Mouse (Mus musculus) hindbrain, embryonic 16.5 days (tissue): ENCODE measurements around the gene Kmt5c. TPM values are rescaled to one million over a fixed set of nuclear protein-coding genes. Genes with fewer than 3 reads are reported as not detected.

Experiments used
- ATAC-seq: fragments of 200-750 bp; cut with Nextera tagmentation; 2 replicates; pipeline ENCODE4 v1.8.0; 2017; ENCODE audit warnings: moderate TSS enrichment, moderate library complexity
- H3K27ac ChIP-seq: fragments of 300-500 bp; sonication (generic); 2 replicates; pipeline ENCODE4 v1.5.1; 2014; ENCODE audit warnings: low read depth, mild to moderate bottlenecking, control low read depth, low read length, moderate library complexity
- H3K27me3 ChIP-seq: fragments of 300-500 bp; sonication (generic); replicated peaks from 2 replicates; pipeline ENCODE4 v1.6.1; 2014; ENCODE audit warnings: low read length; ENCODE audit not compliant: control insufficient read depth, insufficient read depth
- H3K36me3 ChIP-seq: fragments of 300-500 bp; sonication (generic); 2 replicates; pipeline ENCODE4 v1.6.1; 2014; ENCODE audit warnings: mild to moderate bottlenecking, low read length, moderate library complexity, mixed read lengths; ENCODE audit not compliant: control insufficient read depth, insufficient read depth
- H3K4me1 ChIP-seq: fragments of 300-500 bp; sonication (generic); 2 replicates; pipeline ENCODE4 v1.6.1; 2014; ENCODE audit warnings: low read depth, low read length; ENCODE audit not compliant: control insufficient read depth, insufficient read depth
- H3K4me2 ChIP-seq: fragments of 300-500 bp; sonication (generic); 2 replicates; pipeline ENCODE4 v1.6.1; 2014; ENCODE audit warnings: mild to moderate bottlenecking, low read length, control low read depth, moderate library complexity
- H3K4me3 ChIP-seq: fragments of 300-500 bp; sonication (generic); 2 replicates; pipeline ENCODE4 v1.5.1; 2014; ENCODE audit warnings: mild to moderate bottlenecking, low read length, control low read depth, moderate library complexity
- H3K9ac ChIP-seq: fragments of 300-500 bp; sonication (generic); 2 replicates; pipeline ENCODE4 v1.6.1; 2014; ENCODE audit warnings: low read depth, mild to moderate bottlenecking, control low read depth, low read length, moderate library complexity
- H3K9me3 ChIP-seq: fragments of 300-500 bp; sonication (generic); 2 replicates; pipeline ENCODE4 v1.6.1; 2014; ENCODE audit warnings: mild to moderate bottlenecking, low read length, moderate library complexity; ENCODE audit not compliant: control insufficient read depth
- WGBS: fragments of 180-500 bp; shearing (Covaris S2); extraction: QIAGEN DNeasy Blood & Tissue Kit; methylation state at CpG from one replicate; pipeline ENCODE4 v1.1.7; 2014; 5-methylcytosine and 5-hydroxymethylcytosine counted together
- polyA plus RNA-seq: library from polyadenylated mRNA; unstranded; fragments of >200 nt; fragmentation: Nextera tagmentation; extraction: Ambion mirVana; gene quantifications from 2 replicates; pipeline ENCODE4 v1.2.1, GENCODE M21; 2015

Gene Kmt5c
- 47.4 and 57.4 TPM in 2 replicates for polyA plus RNA-seq

DNA sequence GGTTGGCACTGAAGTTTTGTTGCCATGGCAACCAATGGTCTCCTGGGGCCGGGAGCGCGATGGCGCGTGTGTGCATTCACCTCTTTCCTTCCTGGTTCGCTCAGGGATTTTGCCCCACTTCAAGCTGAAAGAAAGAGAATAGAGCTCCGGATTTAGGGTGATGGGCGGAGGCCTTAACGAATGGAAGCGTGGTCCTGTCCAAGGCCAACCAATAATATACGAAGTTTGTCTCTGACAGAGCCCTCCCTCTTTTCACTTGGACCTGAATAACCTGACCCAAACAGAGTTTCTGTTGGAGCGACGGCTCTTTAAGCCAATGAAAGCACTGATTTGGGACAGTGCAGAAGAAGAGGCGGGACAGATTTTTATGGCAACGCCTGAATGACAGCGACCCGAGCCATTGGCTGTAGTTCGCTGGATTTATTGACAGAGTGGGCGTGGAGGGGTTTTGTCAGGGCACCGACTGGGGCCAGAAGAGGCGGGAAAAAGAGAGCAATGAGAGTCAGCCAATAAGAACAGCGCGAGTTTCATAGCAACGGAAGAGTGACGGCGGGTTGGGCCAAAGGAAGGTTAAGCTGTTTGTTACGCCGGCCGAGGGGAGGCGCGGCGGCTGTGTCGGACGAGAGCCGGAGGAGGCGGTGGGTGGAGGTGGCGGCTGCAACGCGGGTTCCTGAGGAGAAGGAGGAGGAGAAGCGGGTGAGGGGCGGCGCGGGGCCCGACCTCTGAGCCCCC, at the start of gene Kmt5c:
Gene Kmt5c, plus strand, starts transcription at position 572 of the 732 bp plus-strand sequence.
- H3K27me3 ChIP-seq = no peaks in the 10 kb centered on the region
- peak; percentile 98 for ATAC-seq

DNA sequence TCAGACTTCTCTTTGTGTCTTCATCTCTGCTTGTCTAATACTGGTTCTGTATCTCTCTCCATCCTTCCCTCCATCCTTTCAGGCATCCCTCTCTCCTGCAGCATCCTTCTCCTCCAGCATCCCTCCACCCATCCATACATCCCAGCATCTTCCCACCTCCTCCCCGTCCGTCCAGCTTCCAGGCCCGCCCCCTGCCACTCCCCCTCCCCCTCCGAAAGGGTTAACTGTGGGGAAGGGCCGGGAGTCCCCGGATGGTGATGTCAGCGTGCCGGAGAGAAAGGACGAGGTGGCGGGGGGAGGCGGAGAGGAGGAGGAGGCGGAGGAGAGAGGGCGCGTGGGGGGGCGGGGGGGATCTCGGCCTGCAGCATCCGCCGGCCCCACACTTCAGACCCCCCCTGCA, 49.5 kb upstream of the Kmt5c start, which contains the start of gene Brsk1:
Gene Brsk1, plus strand, starts transcription at position 218 of the 400 bp plus-strand sequence.
- H3K4me3 ChIP-seq = peak within 1 kb of the TSS; percentile 97
- peak within 1 kb of the TSS; percentile 95 for H3K27ac ChIP-seq
- no peaks in the 10 kb centered on the region for H3K9me3 ChIP-seq
- H3K4me1 ChIP-seq = peaks cover 11% of the 10 kb centered on the region
- 2% methylated on average over 14 of the region's 18 CpGs for WGBS
- H3K4me2 ChIP-seq = peak within 1 kb of the TSS; percentile 87
- peaks cover 21% of the 10 kb centered on the region for H3K36me3 ChIP-seq
- no peaks in the 10 kb centered on the region for H3K27me3 ChIP-seq
- peak; percentile 90 for ATAC-seq
- peak within 1 kb of the TSS; percentile 100 for H3K9ac ChIP-seq

More for the DNA sequence above, at the start of gene Kmt5c:
- H3K4me2 ChIP-seq = peak within 1 kb of the TSS; percentile 85
- peak within 1 kb of the TSS; percentile 75 for H3K4me3 ChIP-seq
- peaks cover 25% of the 10 kb centered on the region for H3K4me1 ChIP-seq
- no peaks in the 10 kb centered on the region for H3K9me3 ChIP-seq
- H3K36me3 ChIP-seq = no peaks in the 10 kb centered on the region
- 0% methylated on average over 30 of the region's 44 CpGs for WGBS
- H3K9ac ChIP-seq = peak within 1 kb of the TSS; percentile 91
- peak within 1 kb of the TSS; percentile 95 for H3K27ac ChIP-seq

DNA sequence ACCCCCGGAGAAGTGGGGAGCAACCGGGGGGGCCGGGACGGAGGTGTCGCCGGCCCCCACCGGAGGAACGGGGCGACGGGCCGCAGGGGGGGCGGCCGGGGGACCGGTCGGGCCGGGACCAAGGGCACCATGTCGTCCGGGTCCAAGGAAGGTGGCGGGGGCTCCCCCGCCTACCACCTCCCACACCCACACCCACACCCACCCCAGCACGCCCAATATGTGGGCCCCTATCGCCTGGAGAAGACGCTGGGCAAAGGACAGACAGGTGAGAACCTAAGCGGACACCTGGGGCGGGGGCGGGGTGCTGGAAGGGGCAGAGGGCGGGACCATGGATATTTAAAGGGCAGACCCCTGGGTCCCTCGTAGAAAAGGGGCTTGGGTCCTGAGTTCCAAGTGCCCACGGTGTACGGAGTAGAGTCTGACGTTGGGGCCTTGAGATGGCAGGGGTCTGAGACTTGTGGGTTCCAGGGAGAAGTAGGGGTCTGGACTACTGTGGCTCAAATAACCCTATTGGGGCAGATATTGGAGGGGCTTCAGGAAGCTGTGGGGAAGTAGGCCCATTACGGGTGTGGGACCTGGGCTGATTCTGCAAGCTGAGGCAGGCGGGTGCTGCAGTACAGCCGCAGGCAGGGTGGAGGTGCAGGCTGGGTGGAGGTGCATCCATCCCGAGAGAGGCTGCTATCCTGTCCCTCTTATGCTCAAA, 48.8 kb upstream of the Kmt5c start:
- peak overlapping the region; percentile 97 for H3K4me3 ChIP-seq
- peak overlapping the region; percentile 95 for H3K27ac ChIP-seq
- peaks cover 11% of the 10 kb centered on the region for H3K4me1 ChIP-seq
- peaks cover 24% of the 10 kb centered on the region for H3K36me3 ChIP-seq
- H3K27me3 ChIP-seq = no peaks in the 10 kb centered on the region
- ATAC-seq = peak; percentile 55
- 4% methylated on average over 24 of the region's 35 CpGs for WGBS
- no peaks in the 10 kb centered on the region for H3K9me3 ChIP-seq
- H3K9ac ChIP-seq = peak overlapping the region; percentile 100
- peak overlapping the region; percentile 87 for H3K4me2 ChIP-seq

DNA sequence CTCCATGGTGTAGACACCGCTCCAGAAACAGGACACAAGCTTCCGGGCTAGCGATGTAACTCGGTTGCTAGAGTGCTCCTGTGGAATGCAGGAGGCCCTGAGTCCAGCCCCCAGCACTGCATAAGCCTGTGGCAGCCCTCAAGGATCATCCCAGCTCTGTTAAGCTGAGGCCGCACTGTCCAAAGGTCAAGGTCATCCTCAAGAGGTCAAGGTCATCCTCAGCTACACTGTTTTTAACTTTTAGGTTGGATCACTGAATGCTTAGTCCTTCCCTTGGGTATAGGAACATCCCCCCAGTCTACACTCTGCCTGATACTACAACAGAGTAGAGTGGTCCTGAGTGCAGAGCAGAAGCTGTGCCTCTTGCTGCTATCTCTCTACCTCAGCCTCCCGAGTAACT, 46.9 kb upstream of the Kmt5c start:
- Histone ChIP-seq H3K36me3 (peaks cover 31% of the 10 kb centered on the region), H3K9me3 (no peaks in the 10 kb centered on the region), H3K27ac (no peak overlapping the region), H3K4me2 (no peak overlapping the region), H3K9ac (no peak overlapping the region), H3K4me1 (peaks cover 11% of the 10 kb centered on the region), H3K27me3 (no peaks in the 10 kb centered on the region), H3K4me3 (no peak overlapping the region)
- WGBS = 70% methylated on average over 6 of the region's 6 CpGs
- ATAC-seq = no peak

DNA sequence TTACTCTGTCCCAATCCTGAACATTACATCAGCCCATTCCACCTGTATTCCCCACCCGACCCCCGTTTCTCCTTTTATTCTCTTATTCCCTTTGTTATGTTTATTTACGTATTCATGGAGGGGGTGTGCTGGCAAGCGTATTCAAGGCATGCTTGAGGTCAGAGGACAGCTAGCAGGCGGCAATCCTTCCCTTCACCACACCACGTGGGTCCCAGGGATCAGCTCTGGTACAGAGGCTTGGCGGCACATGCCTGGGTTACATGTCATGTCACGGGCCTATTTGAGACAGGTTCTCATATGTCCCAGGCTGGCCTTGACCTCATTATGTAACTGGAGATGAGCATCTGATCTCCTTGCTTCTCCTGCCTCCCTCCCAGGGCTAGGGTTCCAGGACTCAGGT, 37.6 kb upstream of the Kmt5c start:
- H3K36me3 ChIP-seq = peaks cover 51% of the 10 kb centered on the region
- no peak for ATAC-seq
- H3K4me1 ChIP-seq = no peaks in the 10 kb centered on the region; the same call in 1 of the 2 replicates
- no peak overlapping the region for H3K9ac ChIP-seq
- no peak overlapping the region for H3K4me2 ChIP-seq
- H3K27ac ChIP-seq = no peak overlapping the region
- 26% methylated on average over 8 of the region's 8 CpGs for WGBS
- no peaks in the 10 kb centered on the region for H3K27me3 ChIP-seq
- no peak overlapping the region for H3K4me3 ChIP-seq
- H3K9me3 ChIP-seq = no peaks in the 10 kb centered on the region

DNA sequence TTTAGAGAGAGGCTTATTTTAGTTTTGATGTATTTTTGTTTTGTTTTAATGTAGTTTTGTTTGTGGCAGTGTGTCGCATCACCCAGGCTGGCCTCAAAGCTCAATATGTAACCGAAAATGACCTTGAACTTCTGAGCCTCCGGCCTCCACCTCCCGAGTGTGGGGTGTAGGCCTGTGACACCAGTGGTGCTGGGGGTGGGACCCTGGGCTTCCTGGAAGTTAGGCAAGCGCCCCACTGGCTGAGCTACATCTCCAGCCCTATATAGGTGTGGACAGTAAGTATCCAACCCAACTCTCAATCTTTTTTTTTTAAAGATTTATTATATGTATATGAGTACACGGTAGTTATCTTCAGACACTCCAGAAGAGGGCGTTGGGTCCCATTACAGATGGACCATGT, 36.7 kb upstream of the Kmt5c start:
- ATAC-seq = no peak
- Histone ChIP-seq H3K36me3 (peaks cover 50% of the 10 kb centered on the region), H3K9ac (no peak overlapping the region), H3K4me3 (no peak overlapping the region), H3K4me2 (no peak overlapping the region), H3K9me3 (no peaks in the 10 kb centered on the region), H3K27ac (no peak overlapping the region), H3K27me3 (no peaks in the 10 kb centered on the region), H3K4me1 (no peaks in the 10 kb centered on the region; the same call in 1 of the 2 replicates)
- 93% methylated on average over 7 of the region's 7 CpGs for WGBS

DNA sequence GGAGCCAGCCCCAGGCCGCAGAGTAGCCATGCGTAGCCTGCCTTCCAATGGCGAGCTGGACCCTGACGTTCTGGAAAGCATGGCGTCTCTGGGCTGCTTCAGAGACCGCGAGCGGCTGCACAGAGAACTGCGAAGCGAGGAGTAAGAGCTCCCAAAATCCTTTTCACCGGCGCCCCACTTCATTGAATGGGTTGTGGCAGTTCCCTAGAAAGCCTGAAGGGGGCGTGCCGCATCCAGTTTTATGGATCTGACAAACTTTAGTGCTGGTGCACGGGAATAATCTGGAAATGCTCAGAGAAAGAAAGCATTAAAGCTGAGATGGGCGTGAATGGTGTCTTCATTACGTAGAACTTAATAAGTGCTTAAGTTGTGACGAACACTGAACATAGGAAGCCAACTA, 34.8 kb upstream of the Kmt5c start:
- H3K9ac ChIP-seq = no peak overlapping the region
- WGBS = 39% methylated on average over 18 of the region's 18 CpGs
- no peak overlapping the region for H3K4me2 ChIP-seq
- no peaks in the 10 kb centered on the region; the same call in 1 of the 2 replicates for H3K4me1 ChIP-seq
- H3K4me3 ChIP-seq = no peak overlapping the region
- H3K27ac ChIP-seq = no peak overlapping the region
- H3K9me3 ChIP-seq = no peaks in the 10 kb centered on the region
- peaks cover 52% of the 10 kb centered on the region for H3K36me3 ChIP-seq
- H3K27me3 ChIP-seq = no peaks in the 10 kb centered on the region
- ATAC-seq = no peak

DNA sequence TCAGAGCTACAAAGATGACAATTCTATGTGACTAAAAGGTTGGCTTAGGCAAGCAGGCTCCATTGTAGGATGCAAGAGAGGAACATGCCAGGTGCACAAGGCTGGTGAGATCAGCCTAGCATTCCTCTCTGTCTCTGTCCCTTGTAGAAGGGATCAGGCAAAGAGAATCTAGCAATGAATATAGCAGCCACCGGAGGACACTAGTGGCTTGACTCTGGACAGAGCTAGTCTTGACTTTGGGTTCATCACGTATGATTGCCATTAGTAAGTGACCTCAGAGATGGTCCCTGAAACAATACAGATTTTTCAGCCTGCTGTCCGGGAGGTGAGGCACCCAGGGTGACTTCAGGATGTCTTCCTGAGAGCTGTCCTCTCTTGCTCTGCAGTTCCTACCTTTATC, 27.3 kb upstream of the Kmt5c start:
- WGBS = 88% methylated on average over 3 of the region's 3 CpGs
- H3K27me3 ChIP-seq = no peaks in the 10 kb centered on the region

DNA sequence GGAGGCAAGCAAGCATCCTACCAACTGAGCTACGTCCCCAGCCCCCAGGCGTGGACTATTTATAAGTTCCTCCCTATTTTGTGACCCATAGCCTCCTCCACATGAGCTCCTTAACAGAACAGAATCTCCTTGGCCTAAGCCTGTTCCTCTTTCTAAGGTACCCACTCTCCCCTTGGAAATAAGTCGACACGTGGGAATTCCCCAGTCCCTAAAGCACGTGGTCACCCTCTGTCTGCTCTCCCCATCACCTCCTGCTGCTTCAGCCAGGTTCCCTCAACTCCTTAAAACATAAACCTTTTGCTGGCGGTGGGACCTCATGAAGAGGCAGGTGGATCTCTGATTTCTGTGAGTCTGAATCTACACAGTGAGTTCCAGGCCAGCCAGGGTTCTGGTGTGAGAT, 23.0 kb upstream of the Kmt5c start:
- Histone ChIP-seq H3K36me3 (peaks cover 32% of the 10 kb centered on the region), H3K4me2 (no peak overlapping the region), H3K4me3 (no peak overlapping the region), H3K4me1 (no peaks in the 10 kb centered on the region), H3K27me3 (no peaks in the 10 kb centered on the region), H3K27ac (no peak overlapping the region), H3K9me3 (no peaks in the 10 kb centered on the region), H3K9ac (no peak overlapping the region)
- no peak for ATAC-seq
- WGBS = 74% methylated on average over 6 of the region's 6 CpGs

More for the DNA sequence above, 27.3 kb upstream of the Kmt5c start:
- ATAC-seq = no peak
- no peaks in the 10 kb centered on the region for H3K4me1 ChIP-seq
- no peak overlapping the region for H3K4me3 ChIP-seq
- H3K27ac ChIP-seq = no peak overlapping the region
- no peak overlapping the region for H3K9ac ChIP-seq
- H3K4me2 ChIP-seq = no peak overlapping the region
- no peaks in the 10 kb centered on the region for H3K9me3 ChIP-seq
- H3K36me3 ChIP-seq = peaks cover 57% of the 10 kb centered on the region
